Mouse (Mus musculus): ENCODE results near the gene Tmub2. TPM values are rescaled to one million over a fixed set of nuclear protein-coding genes. Genes with fewer than 3 reads are reported as not detected.
A peak's percentile ranks its signal among the peaks of the same experiment; 100 is the strongest.
"Not testable (repeated sequence)": the region's sequence is repeated elsewhere in the genome, so short reads cannot be mapped to it uniquely, and the experiment has no call there.

Gene Tmub2
- polyA plus RNA-seq, 1 experiment from 2014 or later: 36.4 TPM

DNA sequence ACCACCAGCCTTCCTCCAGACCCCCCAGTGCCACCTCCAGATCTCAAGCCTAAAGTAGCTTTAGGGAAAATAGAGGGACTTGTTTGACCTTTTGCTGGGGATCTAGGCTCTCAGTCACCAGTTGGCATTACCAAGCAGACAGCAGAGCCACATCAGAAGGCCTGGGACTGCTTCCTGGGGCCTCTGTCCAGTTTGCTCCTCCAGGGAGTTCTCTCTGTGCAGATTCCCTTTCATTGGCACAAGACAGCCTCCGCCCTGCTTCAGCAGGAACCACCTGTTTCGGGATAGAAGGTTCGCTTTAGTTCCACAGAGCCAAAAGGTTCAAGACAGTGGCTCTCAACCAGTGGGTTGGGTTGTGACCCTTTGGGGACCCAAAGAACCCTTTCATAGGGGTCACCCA lies 5.1 kb upstream of the Tmub2 start:
- H3K4me2 ChIP-seq: no peak overlapping the region
- no peak overlapping the region for H3K4me3 ChIP-seq
- H3K9me3 ChIP-seq (replicated peaks): no peaks in the 10 kb centered on the region
- peaks cover 4% of the 10 kb centered on the region; the same call in 1 of the 2 replicates for H3K27me3 ChIP-seq
- H3K9ac ChIP-seq: no peak overlapping the region
- no peak overlapping the region for H3K27ac ChIP-seq
- 80% methylated on average over 3 of the region's 3 CpGs for WGBS
- no peak for ATAC-seq (replicated peaks; ENCODE audit: insufficient number of reproducible peaks, insufficient read depth, low FRiP score, low read depth)
- H3K4me1 ChIP-seq (replicated peaks): peaks cover 8% of the 10 kb centered on the region
- no peaks in the 10 kb centered on the region for H3K36me3 ChIP-seq

DNA sequence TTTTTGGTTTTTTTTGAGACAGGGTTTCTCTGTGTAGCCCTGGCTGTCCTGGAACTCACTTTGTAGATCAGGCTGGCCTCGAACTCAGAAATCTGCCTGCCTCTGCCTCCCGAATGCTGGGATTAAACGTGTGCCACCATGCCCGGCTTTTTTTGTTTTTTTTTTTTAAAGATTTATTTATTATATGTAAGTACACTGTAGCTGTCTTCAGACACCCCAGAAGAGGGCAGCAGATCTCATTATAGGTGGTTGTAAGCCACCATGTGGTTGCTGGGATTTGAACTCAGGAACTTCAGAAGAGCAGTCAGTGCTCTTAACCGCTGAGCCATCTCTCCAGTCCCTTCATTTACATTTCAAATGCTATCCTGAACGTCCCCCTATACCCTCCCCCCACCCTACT lies 4.5 kb upstream of the Tmub2 start:
- H3K36me3 ChIP-seq; H3K27me3 ChIP-seq; H3K4me3 ChIP-seq; H3K27ac ChIP-seq; H3K4me1 ChIP-seq (replicated peaks); H3K9ac ChIP-seq; ATAC-seq (replicated peaks; ENCODE audit: insufficient number of reproducible peaks, insufficient read depth, low FRiP score, low read depth); H3K9me3 ChIP-seq (replicated peaks); H3K4me2 ChIP-seq: not testable (repeated sequence)
- 72% methylated on average over 6 of the region's 6 CpGs for WGBS

DNA sequence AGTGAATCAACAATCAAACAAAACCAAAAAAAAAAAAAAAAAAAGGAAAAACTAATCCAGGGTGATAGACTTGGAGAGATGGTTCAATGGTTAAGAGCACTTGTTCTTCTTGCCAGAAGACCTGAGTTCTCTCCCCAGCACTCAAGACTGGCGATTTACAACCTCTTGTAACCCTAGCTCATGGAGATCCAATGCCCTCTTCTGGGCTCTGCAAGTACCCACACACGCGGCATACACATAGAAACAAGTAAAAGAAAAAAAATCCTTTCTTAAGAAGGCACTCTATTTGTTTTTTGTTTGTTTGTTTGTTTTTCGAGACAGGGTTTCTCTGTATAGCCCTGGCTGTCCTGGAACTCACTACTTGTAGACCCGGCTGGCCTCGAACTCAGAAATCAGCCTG lies 809 bp upstream of the Tmub2 start:
- no peak overlapping the region for H3K9ac ChIP-seq
- H3K4me3 ChIP-seq: peak overlapping the region; percentile 91
- WGBS: 85% methylated on average over 6 of the region's 6 CpGs
- peak overlapping the region; percentile 73 for H3K4me2 ChIP-seq
- no peaks in the 10 kb centered on the region for H3K9me3 ChIP-seq (replicated peaks)
- no peak for ATAC-seq (replicated peaks; ENCODE audit: insufficient number of reproducible peaks, insufficient read depth, low FRiP score, low read depth)
- peaks cover 14% of the 10 kb centered on the region for H3K4me1 ChIP-seq (replicated peaks)
- peak overlapping the region; percentile 84 for H3K27ac ChIP-seq
- peaks cover 13% of the 10 kb centered on the region for H3K36me3 ChIP-seq
- H3K27me3 ChIP-seq: no peaks in the 10 kb centered on the region

DNA sequence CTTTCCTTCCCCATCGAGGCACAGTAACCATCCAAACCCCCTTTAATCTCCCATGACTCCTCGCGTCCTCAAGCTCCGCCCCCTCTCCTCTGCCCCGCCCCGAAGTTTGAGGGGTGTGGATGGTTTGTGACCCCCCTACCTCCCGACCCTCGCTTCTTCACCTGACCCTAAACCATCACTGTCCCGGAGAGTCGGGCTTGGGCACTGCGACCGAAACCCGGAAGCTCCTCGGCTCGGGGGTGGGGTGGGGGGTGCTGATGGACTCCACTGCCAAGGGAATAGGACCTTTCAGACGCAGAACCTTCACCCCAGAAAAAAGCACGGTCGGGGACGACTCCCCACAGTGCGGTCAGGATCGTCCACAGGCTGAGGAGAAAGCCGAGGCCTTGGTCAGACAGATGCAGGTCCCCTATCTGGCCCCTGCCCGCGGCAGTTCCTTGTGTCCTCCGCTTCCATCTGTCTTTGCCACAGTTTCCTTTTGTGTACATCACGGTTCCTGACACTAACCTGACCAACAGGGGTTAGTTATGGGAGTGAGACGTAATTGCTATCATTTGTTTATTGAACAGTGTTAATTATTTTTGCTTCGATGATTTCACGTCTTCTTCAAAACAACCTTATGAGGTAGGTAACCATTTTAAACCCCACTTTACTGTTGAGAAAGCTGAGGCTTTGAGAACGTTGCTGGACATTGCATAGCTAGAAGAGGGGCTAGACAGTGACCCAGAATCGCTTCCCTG lies 534 bp downstream of the Tmub2 start:
- Histone ChIP-seq H3K27ac (peak overlapping the region; percentile 84), H3K36me3 (peaks cover 16% of the 10 kb centered on the region), H3K4me3 (peak overlapping the region; percentile 91), H3K27me3 (no peaks in the 10 kb centered on the region), H3K4me1 (replicated peaks) (peaks cover 14% of the 10 kb centered on the region), H3K4me2 (peak overlapping the region; percentile 73), H3K9me3 (replicated peaks) (no peaks in the 10 kb centered on the region), H3K9ac (peak overlapping the region; percentile 89)
- 3% methylated on average over 31 of the region's 31 CpGs for WGBS
- ATAC-seq (replicated peaks; ENCODE audit: insufficient number of reproducible peaks, insufficient read depth, low FRiP score, low read depth): peak; percentile 66

DNA sequence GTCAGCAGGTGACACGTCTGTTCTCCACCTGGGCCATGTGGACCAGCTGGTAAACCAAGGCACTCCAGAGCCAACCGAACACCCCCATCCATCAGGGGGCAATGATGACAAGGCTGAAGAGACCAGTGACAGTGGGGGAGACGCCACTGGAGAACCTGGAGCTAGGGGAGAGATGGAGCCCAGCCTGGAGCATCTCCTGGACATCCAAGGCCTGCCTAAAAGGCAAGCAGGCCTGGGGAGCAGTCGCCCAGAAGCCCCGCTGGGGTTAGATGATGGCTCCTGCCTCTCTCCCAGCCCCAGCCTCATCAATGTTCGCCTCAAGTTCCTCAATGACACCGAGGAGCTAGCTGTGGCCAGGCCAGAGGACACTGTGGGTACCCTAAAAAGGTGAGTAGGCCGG lies 2.8 kb downstream of the Tmub2 start:
- no peak overlapping the region for H3K4me2 ChIP-seq
- 86% methylated on average over 8 of the region's 8 CpGs for WGBS
- H3K4me1 ChIP-seq (replicated peaks): peaks cover 14% of the 10 kb centered on the region
- H3K27ac ChIP-seq: no peak overlapping the region
- H3K9me3 ChIP-seq (replicated peaks): no peaks in the 10 kb centered on the region
- no peaks in the 10 kb centered on the region for H3K27me3 ChIP-seq
- no peak overlapping the region for H3K4me3 ChIP-seq
- H3K9ac ChIP-seq: no peak overlapping the region
- peaks cover 38% of the 10 kb centered on the region for H3K36me3 ChIP-seq
- ATAC-seq (replicated peaks; ENCODE audit: insufficient number of reproducible peaks, insufficient read depth, low FRiP score, low read depth): no peak

DNA sequence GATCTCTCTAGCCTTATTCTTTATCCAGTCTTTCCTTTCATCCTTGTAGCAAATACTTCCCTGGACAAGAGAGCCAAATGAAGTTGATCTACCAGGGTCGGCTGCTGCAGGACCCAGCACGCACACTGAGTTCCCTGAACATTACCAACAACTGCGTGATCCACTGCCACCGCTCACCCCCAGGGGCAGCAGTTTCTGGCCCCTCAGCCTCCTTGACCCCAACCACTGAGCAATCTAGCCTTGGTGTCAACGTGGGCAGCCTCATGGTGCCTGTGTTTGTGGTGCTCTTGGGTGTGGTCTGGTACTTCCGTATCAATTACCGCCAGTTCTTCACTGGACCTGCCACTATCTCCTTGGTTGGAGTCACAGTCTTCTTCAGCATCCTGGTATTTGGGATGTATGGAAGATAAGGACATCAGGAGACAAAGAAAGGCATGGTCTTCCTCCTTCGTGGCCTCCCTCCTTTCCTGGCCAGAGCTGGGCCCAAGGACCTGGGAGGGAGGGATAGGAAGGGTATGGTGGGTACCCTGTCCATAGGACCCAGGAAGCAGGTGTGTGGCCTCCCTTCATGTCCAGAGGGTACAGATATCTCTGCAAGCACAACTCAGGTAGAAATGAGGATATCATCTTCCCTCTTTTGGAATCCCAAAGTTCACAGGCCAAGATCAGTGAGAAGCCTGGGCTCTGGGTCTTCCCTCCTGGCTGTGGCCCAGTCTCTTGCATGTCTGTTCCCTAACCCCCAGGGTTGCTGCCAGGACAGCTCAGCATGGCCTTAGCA lies 3.5 kb downstream of the Tmub2 start:
- Histone ChIP-seq H3K36me3 (peaks cover 45% of the 10 kb centered on the region), H3K9me3 (replicated peaks) (no peaks in the 10 kb centered on the region), H3K9ac (no peak overlapping the region), H3K27ac (no peak overlapping the region), H3K4me2 (no peak overlapping the region), H3K4me3 (no peak overlapping the region), H3K27me3 (no peaks in the 10 kb centered on the region), H3K4me1 (replicated peaks) (peaks cover 14% of the 10 kb centered on the region)
- 81% methylated on average over 8 of the region's 8 CpGs for WGBS
- ATAC-seq (replicated peaks; ENCODE audit: insufficient number of reproducible peaks, insufficient read depth, low FRiP score, low read depth): no peak

DNA sequence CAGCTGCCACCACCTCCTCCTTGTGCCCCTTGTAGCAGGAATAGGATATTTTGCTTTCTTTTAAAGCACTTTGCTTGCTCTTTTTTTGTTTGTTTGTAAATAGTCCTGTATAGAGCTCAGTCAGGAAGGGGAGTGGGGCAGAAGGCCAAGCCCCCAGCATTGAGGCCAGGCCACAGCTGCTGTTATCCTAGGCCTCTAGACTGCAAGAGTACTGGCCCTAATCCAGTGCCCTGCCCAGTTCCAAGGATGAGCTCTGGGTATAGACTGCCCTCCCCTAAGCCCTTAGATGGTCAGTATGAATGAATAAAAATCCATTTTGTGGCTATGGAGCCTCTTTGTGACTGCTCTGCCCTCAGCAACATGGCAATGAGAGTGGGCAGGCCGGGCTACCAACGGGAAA lies 4.2 kb downstream of the Tmub2 start:
- WGBS: 75% methylated on average over 2 of the region's 2 CpGs
- H3K36me3 ChIP-seq: peaks cover 51% of the 10 kb centered on the region

DNA sequence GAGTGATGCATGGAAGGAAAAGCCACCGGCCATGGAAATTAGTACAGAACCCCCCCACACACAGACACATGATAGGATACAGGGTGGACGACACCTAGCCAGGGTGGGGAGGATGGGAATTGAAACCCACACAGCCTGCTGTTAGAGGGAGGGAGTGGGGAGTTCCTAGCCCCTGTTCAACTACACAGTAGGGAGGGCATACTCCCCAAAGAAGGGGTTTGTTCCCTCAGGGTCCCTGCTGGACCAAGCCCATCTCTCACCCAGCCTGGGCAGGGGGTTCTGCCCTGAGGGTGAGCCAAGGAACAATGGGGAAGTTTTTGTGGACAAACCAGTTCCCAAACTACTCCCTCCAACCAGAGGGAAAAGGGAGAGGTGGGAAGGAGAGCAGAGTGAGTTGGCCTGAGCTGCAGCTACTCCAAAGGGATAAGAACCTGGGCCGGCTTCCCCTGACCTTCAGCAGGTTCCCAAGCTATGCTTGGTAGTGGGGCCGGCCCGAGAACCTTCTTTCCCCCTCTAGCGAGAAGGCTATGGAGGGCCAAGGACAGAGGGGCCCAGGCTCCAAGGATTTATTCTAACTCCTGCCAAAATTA lies 4.9 kb downstream of the Tmub2 start:
- no peak for ATAC-seq (replicated peaks; ENCODE audit: insufficient number of reproducible peaks, insufficient read depth, low FRiP score, low read depth)
- H3K4me1 ChIP-seq (replicated peaks): peaks cover 23% of the 10 kb centered on the region
- H3K9me3 ChIP-seq (replicated peaks): no peaks in the 10 kb centered on the region
- 58% methylated on average over 6 of the region's 6 CpGs for WGBS
- no peak overlapping the region for H3K4me3 ChIP-seq
- H3K27me3 ChIP-seq: no peaks in the 10 kb centered on the region
- H3K27ac ChIP-seq: no peak overlapping the region
- H3K9ac ChIP-seq: no peak overlapping the region
- H3K36me3 ChIP-seq: peaks cover 54% of the 10 kb centered on the region
- H3K4me2 ChIP-seq: no peak overlapping the region

More for the DNA sequence above, 4.2 kb downstream of the Tmub2 start:
- no peak for ATAC-seq (replicated peaks; ENCODE audit: insufficient number of reproducible peaks, insufficient read depth, low FRiP score, low read depth)
- Histone ChIP-seq H3K27me3 (no peaks in the 10 kb centered on the region), H3K9ac (no peak overlapping the region), H3K4me3 (no peak overlapping the region), H3K27ac (no peak overlapping the region), H3K9me3 (replicated peaks) (no peaks in the 10 kb centered on the region), H3K4me2 (no peak overlapping the region), H3K4me1 (replicated peaks) (peaks cover 16% of the 10 kb centered on the region)

DNA sequence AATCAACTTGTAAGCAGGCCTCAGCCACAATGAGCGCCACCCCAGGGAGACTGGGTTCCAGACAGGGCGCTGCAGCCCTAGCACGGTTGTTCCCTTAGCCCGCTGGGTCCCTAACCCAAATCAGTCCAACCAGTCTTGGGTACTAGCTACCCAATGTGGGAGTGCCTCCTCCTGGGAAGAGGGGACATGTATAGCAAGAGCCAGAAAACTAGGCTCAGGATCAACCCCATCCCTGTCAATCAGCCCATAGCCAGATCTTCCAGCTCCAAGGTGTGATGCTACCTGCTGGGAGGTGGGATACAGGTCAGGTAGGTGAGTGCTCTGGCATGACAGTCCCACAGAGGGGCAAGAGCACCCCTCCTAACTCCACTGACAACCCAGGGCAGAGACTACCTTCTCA lies 5.4 kb downstream of the Tmub2 start:
- peaks cover 54% of the 10 kb centered on the region for H3K36me3 ChIP-seq
- peaks cover 28% of the 10 kb centered on the region for H3K4me1 ChIP-seq (replicated peaks)
- H3K27me3 ChIP-seq: no peaks in the 10 kb centered on the region
- no peak overlapping the region for H3K4me2 ChIP-seq
- H3K4me3 ChIP-seq: no peak overlapping the region
- WGBS: 78% methylated on average over 4 of the region's 4 CpGs
- ATAC-seq (replicated peaks; ENCODE audit: insufficient number of reproducible peaks, insufficient read depth, low FRiP score, low read depth): no peak
- H3K27ac ChIP-seq: no peak overlapping the region
- H3K9ac ChIP-seq: no peak overlapping the region
- no peaks in the 10 kb centered on the region for H3K9me3 ChIP-seq (replicated peaks)

DNA sequence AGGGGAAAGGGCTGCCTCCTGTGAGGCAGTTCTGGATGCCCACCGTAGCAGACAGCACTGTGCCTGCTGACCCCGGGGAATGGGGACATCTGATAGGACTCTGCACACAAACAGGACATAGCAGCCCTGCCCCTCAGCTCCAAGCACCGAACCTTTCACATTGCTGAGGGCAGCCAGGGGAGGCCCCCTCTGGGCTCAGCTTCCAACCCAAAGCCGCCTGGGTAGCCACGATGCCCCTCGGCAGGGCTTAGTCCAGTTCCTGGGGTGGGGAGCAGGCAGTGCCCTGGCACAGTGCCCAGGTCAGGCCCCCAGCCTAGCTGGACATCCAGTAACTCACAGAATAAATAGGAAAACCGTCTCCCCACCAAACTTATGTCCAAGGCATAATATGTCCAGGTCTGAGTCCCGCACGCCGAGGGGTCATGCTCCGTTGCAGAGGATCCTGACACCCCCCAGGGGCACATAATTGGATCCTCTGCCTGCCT lies 6.4 kb downstream of the Tmub2 start:
- no peak overlapping the region for H3K27ac ChIP-seq
- H3K9ac ChIP-seq: no peak overlapping the region
- H3K4me1 ChIP-seq (replicated peaks): peaks cover 28% of the 10 kb centered on the region
- no peak overlapping the region for H3K4me2 ChIP-seq
- H3K4me3 ChIP-seq: no peak overlapping the region
- peaks cover 54% of the 10 kb centered on the region for H3K36me3 ChIP-seq
- no peak for ATAC-seq (replicated peaks; ENCODE audit: insufficient number of reproducible peaks, insufficient read depth, low FRiP score, low read depth)
- 80% methylated on average over 11 of the region's 11 CpGs for WGBS
- no peaks in the 10 kb centered on the region for H3K9me3 ChIP-seq (replicated peaks)
- H3K27me3 ChIP-seq: no peaks in the 10 kb centered on the region

DNA sequence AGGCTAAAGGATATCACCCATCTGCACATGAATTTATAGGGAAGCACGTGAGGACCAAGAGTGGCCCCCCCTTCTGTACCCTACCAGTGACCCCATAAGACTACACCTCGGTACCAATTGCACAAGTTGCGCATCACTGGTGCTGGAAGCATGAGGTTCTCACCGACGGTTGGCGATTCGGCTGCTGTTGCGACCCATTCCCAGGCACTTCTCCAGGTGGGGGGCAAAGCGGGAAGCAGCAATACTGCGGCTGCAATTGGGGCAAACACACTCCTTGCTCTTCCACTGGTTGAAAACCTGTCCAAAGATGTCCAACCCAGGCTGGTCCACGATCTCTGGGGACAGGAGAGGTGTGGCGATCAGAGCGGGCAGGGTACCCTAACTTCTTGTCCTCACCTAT lies 9.2 kb downstream of the Tmub2 start:
- WGBS: 92% methylated on average over 13 of the region's 13 CpGs
- H3K4me3 ChIP-seq: no peak overlapping the region
- no peak overlapping the region for H3K4me2 ChIP-seq
- H3K4me1 ChIP-seq (replicated peaks): peaks cover 27% of the 10 kb centered on the region
- H3K36me3 ChIP-seq: peaks cover 41% of the 10 kb centered on the region
- H3K27me3 ChIP-seq: no peaks in the 10 kb centered on the region
- ATAC-seq (replicated peaks; ENCODE audit: insufficient number of reproducible peaks, insufficient read depth, low FRiP score, low read depth): no peak
- no peak overlapping the region for H3K9ac ChIP-seq
- no peaks in the 10 kb centered on the region for H3K9me3 ChIP-seq (replicated peaks)
- no peak overlapping the region for H3K27ac ChIP-seq
